Mouse (Mus musculus): Measurements from ENCODE around the gene Gdap1l1. TPM values are rescaled to one million over a fixed set of nuclear protein-coding genes. Genes with fewer than 3 reads are reported as not detected.

Gene Gdap1l1
- polyA plus RNA-seq, 1 experiment from 2014 or later: 0.54 TPM

DNA sequence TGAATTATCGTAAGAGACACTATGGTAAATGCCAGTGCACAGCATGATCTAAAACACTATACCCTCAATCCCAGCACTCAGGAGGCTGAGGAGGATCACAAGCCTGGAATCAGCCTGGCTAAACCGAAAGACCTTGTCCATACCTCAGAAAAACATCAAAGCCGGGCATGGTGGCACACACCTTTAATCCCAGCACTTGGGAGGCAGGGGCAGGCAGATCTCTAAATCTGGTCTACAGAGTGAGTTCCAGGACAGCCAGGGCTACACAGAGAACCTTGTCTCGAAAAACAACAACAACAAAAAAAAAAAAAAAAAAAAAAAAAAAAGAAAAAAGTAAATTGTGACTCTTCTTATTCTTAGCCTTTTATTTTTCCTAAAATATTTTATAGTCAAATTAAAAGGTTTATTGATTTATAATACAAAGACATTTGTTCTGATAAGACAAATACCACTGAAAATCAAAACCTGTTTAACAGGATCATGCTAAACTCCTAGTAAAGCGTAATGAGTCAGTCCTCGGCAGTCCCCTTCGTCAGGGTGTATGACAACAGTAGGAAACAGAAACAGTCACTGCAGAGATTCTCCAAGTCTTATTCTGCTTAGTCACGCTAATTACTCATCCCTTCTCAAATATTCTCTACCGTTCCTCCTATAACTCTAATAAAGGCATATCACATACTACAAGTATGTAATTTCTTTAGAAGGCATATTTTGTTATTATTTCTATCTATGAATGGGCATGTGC lies 25.3 kb upstream of the Gdap1l1 start:
- Histone ChIP-seq H3K4me1 (ENCODE audit: control insufficient read depth in 2 of 2, insufficient read depth in 2 of 2, low read length in 2 of 2) (peaks cover 2 to 10% of the 10 kb centered on the region in 2 experiments; a peak in 3 of 4 replicates), H3K4me3 (ENCODE audit: control insufficient read depth in 1 of 2, insufficient read depth in 1 of 2, low read depth in 1 of 2, low read length in 2 of 2) (no peak overlapping the region), H3K4me2 (ENCODE audit: low read length) (no peak overlapping the region), H3K36me3 (ENCODE audit: control insufficient read depth, insufficient read depth, low read length) (peaks cover 64% of the 10 kb centered on the region), H3K27me3 (ENCODE audit: control insufficient read depth, insufficient read depth, low read length) (no peaks in the 10 kb centered on the region), H3K9ac (ENCODE audit: low read length) (no peak overlapping the region), H3K27ac (replicated peaks in 1 of 2; ENCODE audit: control insufficient read depth in 1 of 2, insufficient read depth in 1 of 2, low read depth in 2 of 2, low read length in 2 of 2) (no peak overlapping the region; a peak in 1 of 4 replicates), H3K9me3 (ENCODE audit: control insufficient read depth, low read length) (no peaks in the 10 kb centered on the region)
- 89% methylated on average over 9 of the region's 9 CpGs for WGBS
- ATAC-seq (ENCODE audit: insufficient number of reproducible peaks, insufficient read depth, low FRiP score, low read depth): no peak

DNA sequence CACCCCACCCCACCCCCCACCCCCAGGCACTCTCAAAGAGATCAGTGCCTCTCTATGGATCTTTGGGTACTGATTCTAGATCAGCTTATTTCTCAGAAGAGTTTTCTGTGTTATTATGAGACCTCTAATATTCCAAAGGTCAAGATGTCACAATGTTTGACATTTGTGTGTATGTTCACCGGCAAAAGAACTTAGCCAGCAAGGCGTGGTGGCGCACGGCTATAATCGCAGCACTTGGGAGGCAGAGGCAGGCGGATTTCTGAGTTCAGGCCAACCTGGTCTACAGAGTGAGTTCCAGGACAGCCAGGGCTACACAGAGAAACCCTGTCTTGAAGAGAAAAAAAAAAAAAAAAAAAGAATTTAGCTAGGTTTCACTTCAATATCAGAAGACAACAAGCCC lies 21.2 kb upstream of the Gdap1l1 start:
- Histone ChIP-seq H3K9ac (ENCODE audit: low read length) (no peak overlapping the region), H3K9me3 (ENCODE audit: control insufficient read depth, low read length) (no peaks in the 10 kb centered on the region), H3K36me3 (ENCODE audit: control insufficient read depth, insufficient read depth, low read length) (peaks cover 28% of the 10 kb centered on the region), H3K27ac (replicated peaks in 1 of 2; ENCODE audit: control insufficient read depth in 1 of 2, insufficient read depth in 1 of 2, low read depth in 2 of 2, low read length in 2 of 2) (no peak overlapping the region), H3K4me3 (ENCODE audit: control insufficient read depth in 1 of 2, insufficient read depth in 1 of 2, low read depth in 1 of 2, low read length in 2 of 2) (no peak overlapping the region), H3K4me2 (ENCODE audit: low read length) (no peak overlapping the region), H3K4me1 (ENCODE audit: control insufficient read depth in 2 of 2, insufficient read depth in 2 of 2, low read length in 2 of 2) (peaks cover 8 to 18% of the 10 kb centered on the region in 2 experiments), H3K27me3 (ENCODE audit: control insufficient read depth, insufficient read depth, low read length) (no peaks in the 10 kb centered on the region)
- no peak for ATAC-seq (ENCODE audit: insufficient number of reproducible peaks, insufficient read depth, low FRiP score, low read depth)
- 96% methylated on average over 6 of the region's 6 CpGs for WGBS

DNA sequence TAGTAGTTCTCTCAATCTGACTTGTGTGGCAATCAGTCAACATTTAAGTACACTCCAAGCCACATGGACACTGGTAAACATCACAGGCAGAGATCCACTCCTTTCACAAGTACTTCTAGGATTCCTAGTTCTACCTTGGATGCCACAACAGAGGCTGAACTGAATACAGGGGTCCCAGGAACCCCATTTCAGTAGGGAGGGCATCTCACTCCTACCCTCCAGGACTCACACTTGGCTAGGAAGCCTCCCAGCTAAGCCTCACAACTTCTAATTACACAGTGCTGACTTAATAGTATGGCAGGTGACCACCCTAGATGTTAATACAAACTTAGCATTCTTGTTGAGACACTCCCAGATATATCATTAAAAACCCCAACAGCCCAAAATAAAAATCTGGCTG lies 20.4 kb upstream of the Gdap1l1 start:
- H3K4me2 ChIP-seq (ENCODE audit: low read length): peak overlapping the region; percentile 82
- peak overlapping the region in 1 of 2 experiments; percentile 92; a peak in 2 of 4 replicates for H3K4me3 ChIP-seq (ENCODE audit: control insufficient read depth in 1 of 2, insufficient read depth in 1 of 2, low read depth in 1 of 2, low read length in 2 of 2)
- H3K36me3 ChIP-seq (ENCODE audit: control insufficient read depth, insufficient read depth, low read length): peaks cover 22% of the 10 kb centered on the region
- no peak overlapping the region for H3K27ac ChIP-seq (replicated peaks in 1 of 2; ENCODE audit: control insufficient read depth in 1 of 2, insufficient read depth in 1 of 2, low read depth in 2 of 2, low read length in 2 of 2)
- H3K9ac ChIP-seq (ENCODE audit: low read length): peak overlapping the region; percentile 85
- ATAC-seq (ENCODE audit: insufficient number of reproducible peaks, insufficient read depth, low FRiP score, low read depth): no peak
- H3K27me3 ChIP-seq (ENCODE audit: control insufficient read depth, insufficient read depth, low read length): no peaks in the 10 kb centered on the region
- H3K9me3 ChIP-seq (ENCODE audit: control insufficient read depth, low read length): no peaks in the 10 kb centered on the region
- H3K4me1 ChIP-seq (ENCODE audit: control insufficient read depth in 2 of 2, insufficient read depth in 2 of 2, low read length in 2 of 2): peaks cover 8 to 18% of the 10 kb centered on the region in 2 experiments

DNA sequence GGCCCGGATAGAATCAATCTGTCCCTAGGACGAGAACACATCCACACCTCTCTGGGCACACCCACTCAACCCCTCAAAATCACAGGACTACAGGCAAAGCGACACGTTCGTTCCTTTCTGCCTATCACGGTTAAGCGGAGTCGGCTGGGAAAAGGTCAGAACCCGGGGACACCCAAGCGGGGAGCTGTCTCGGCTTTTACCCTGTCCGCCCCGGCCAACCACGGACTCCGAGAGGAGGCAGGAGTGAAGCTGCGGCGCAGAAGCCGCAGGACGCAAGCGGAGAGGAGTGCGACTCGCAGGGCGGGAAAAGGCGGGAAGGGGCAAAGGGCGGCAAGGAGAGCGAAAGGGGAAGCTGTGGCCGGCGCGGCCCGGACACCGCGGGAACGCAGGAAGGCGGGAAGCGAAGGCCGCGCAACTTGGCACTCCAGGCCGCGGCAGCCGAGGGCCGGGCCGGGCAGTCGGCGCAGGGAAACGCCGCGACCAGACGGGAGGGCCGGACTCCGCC lies 19.4 kb upstream of the Gdap1l1 start:
- H3K27ac ChIP-seq (replicated peaks in 1 of 2; ENCODE audit: control insufficient read depth in 1 of 2, insufficient read depth in 1 of 2, low read depth in 2 of 2, low read length in 2 of 2): peak overlapping the region; percentile 66 to 86
- H3K9ac ChIP-seq (ENCODE audit: low read length): peak overlapping the region; percentile 85
- peaks cover 15% of the 10 kb centered on the region for H3K36me3 ChIP-seq (ENCODE audit: control insufficient read depth, insufficient read depth, low read length)
- H3K4me2 ChIP-seq (ENCODE audit: low read length): peak overlapping the region; percentile 82
- ATAC-seq (ENCODE audit: insufficient number of reproducible peaks, insufficient read depth, low FRiP score, low read depth): peak; percentile 11
- H3K27me3 ChIP-seq (ENCODE audit: control insufficient read depth, insufficient read depth, low read length): no peaks in the 10 kb centered on the region
- peaks cover 10 to 22% of the 10 kb centered on the region in 2 experiments for H3K4me1 ChIP-seq (ENCODE audit: control insufficient read depth in 2 of 2, insufficient read depth in 2 of 2, low read length in 2 of 2)
- H3K9me3 ChIP-seq (ENCODE audit: control insufficient read depth, low read length): no peaks in the 10 kb centered on the region
- WGBS: under 1% methylated on average over 45 of the region's 50 CpGs
- H3K4me3 ChIP-seq (ENCODE audit: control insufficient read depth in 1 of 2, insufficient read depth in 1 of 2, low read depth in 1 of 2, low read length in 2 of 2): peak overlapping the region; percentile 85 to 92

DNA sequence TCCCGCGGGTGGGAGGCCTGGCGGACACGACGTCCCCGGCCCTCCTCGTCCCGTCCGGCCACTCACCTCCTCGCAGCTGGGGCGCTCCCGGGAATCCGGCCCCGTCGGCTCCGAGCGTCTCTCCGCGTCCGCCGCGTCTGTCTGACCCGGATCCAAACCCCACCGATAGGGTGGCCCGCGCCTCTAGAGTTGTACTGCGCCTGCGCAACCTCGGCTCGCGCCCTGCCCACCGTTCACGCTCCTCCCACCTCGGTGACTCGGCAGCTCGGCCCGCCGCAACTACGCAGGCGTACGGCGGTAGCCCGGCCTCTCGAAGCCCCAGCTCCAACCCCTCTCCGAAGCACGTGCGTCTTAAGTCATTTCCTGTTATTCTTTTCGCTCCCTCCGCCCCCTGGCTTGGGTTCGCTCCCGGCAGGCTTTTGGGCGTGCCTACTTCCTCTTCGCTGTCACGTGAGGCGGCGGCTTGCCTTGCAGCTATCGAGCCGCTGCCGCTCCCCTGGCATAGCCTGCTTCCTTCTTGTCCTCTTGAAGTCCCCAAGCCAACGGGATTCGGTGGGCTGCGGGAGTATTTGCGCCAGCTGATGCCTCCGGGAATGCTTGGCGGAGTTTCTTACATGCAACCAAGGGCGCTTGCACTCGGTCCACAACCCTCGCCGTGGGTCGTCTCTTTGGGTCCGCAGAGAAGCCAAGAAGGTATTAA lies 18.8 kb upstream of the Gdap1l1 start:
- H3K36me3 ChIP-seq (ENCODE audit: control insufficient read depth, insufficient read depth, low read length): peaks cover 9% of the 10 kb centered on the region
- H3K4me1 ChIP-seq (ENCODE audit: control insufficient read depth in 2 of 2, insufficient read depth in 2 of 2, low read length in 2 of 2): peaks cover 10 to 22% of the 10 kb centered on the region in 2 experiments
- peak overlapping the region; percentile 78 to 88 for H3K27ac ChIP-seq (replicated peaks in 1 of 2; ENCODE audit: control insufficient read depth in 1 of 2, insufficient read depth in 1 of 2, low read depth in 2 of 2, low read length in 2 of 2)
- under 1% methylated on average over 70 of the region's 71 CpGs for WGBS
- no peaks in the 10 kb centered on the region for H3K9me3 ChIP-seq (ENCODE audit: control insufficient read depth, low read length)
- no peaks in the 10 kb centered on the region for H3K27me3 ChIP-seq (ENCODE audit: control insufficient read depth, insufficient read depth, low read length)
- ATAC-seq (ENCODE audit: insufficient number of reproducible peaks, insufficient read depth, low FRiP score, low read depth): peak; percentile 98
- H3K9ac ChIP-seq (ENCODE audit: low read length): peak overlapping the region; percentile 88
- H3K4me3 ChIP-seq (ENCODE audit: control insufficient read depth in 1 of 2, insufficient read depth in 1 of 2, low read depth in 1 of 2, low read length in 2 of 2): peak overlapping the region; percentile 85 to 92
- peak overlapping the region; percentile 82 for H3K4me2 ChIP-seq (ENCODE audit: low read length)

DNA sequence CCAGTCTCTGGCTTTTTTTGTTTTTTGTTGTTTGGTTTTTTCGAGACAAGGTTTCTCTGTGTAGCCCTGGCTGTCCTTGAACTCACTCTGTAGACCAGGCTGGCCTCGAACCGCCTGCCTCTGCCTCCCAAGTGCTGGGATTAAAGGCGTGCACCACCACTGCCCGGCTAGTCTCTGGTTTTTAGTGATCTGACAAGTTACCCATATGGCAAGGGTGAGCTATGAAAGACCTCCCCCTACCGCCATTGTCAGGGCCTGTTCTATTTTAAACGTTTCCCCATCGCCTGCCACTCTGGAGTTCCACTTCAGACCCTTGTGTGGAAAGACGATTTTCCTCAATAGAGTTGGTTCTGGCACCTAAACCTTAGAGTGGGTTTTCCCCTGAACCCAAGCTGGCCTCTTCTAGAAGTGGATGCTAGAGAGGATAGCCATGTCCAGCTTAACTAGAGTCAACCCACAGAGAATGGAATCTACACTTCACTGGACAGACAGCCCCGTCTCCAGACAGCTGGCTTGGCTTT lies 17.9 kb upstream of the Gdap1l1 start:
- Histone ChIP-seq H3K4me3 (ENCODE audit: control insufficient read depth in 1 of 2, insufficient read depth in 1 of 2, low read depth in 1 of 2, low read length in 2 of 2) (peak overlapping the region; percentile 74 to 80), H3K4me1 (ENCODE audit: control insufficient read depth in 2 of 2, insufficient read depth in 2 of 2, low read length in 2 of 2) (peaks cover 10 to 22% of the 10 kb centered on the region in 2 experiments), H3K27me3 (ENCODE audit: control insufficient read depth, insufficient read depth, low read length) (no peaks in the 10 kb centered on the region), H3K36me3 (ENCODE audit: control insufficient read depth, insufficient read depth, low read length) (0 out of 2 replicates have a peak, but pooled peaks cover 2% of the 10 kb centered on the region), H3K9me3 (ENCODE audit: control insufficient read depth, low read length) (no peaks in the 10 kb centered on the region), H3K27ac (replicated peaks in 1 of 2; ENCODE audit: control insufficient read depth in 1 of 2, insufficient read depth in 1 of 2, low read depth in 2 of 2, low read length in 2 of 2) (peak overlapping the region; percentile 78 to 88), H3K9ac (ENCODE audit: low read length) (peak overlapping the region; percentile 88), H3K4me2 (ENCODE audit: low read length) (peak overlapping the region; percentile 81)
- ATAC-seq (ENCODE audit: insufficient number of reproducible peaks, insufficient read depth, low FRiP score, low read depth): no peak
- 12% methylated on average over 10 of the region's 10 CpGs for WGBS

DNA sequence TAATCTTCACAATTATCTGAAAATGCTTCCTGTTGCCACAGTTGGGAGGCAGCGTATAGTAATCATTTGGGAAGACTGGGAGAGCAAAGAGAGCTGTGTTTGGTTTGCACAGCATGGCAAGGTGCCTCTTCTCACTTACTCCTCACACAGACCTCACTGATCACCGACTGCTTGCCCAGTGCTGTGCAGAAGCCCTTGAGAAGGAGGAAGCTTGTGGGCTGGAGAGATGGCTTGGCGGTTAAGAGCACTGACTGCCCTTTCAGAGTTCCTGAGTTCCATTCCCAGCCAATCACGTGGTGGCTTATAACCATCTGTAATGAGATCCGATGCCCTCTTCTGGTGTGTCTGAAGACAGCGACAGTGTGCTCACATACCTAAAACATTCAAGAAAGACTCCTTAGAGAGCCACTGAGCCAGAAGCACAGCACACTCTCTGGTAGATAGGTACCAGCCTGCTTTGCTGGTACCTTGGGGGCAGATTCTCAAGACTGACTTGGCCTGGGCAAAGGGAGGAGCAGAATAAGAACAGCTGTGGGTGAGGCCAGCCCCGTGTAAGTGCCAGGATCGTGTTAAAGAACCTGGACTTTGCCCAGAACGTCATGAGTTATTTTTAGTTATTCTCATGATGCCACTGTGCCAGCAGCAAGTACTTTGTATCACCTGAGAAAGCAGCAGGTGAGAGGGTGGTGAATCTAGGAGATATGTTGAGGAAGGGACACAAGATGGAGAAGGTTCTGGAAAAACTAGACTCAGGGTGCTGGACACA lies 15.2 kb upstream of the Gdap1l1 start:
- WGBS: 67% methylated on average over 9 of the region's 9 CpGs

More for the DNA sequence above, 15.2 kb upstream of the Gdap1l1 start:
- Histone ChIP-seq H3K27ac (replicated peaks in 1 of 2; ENCODE audit: control insufficient read depth in 1 of 2, insufficient read depth in 1 of 2, low read depth in 2 of 2, low read length in 2 of 2) (no peak overlapping the region), H3K9ac (ENCODE audit: low read length) (no peak overlapping the region), H3K36me3 (ENCODE audit: control insufficient read depth, insufficient read depth, low read length) (0 out of 2 replicates have a peak, but pooled peaks cover 2% of the 10 kb centered on the region), H3K4me2 (ENCODE audit: low read length) (no peak overlapping the region), H3K27me3 (ENCODE audit: control insufficient read depth, insufficient read depth, low read length) (no peaks in the 10 kb centered on the region), H3K4me1 (ENCODE audit: control insufficient read depth in 2 of 2, insufficient read depth in 2 of 2, low read length in 2 of 2) (peaks cover 8 to 16% of the 10 kb centered on the region in 2 experiments), H3K9me3 (ENCODE audit: control insufficient read depth, low read length) (no peaks in the 10 kb centered on the region), H3K4me3 (ENCODE audit: control insufficient read depth in 1 of 2, insufficient read depth in 1 of 2, low read depth in 1 of 2, low read length in 2 of 2) (no peak overlapping the region)
- no peak for ATAC-seq (ENCODE audit: insufficient number of reproducible peaks, insufficient read depth, low FRiP score, low read depth)

Measured in heart, embryonic 14.5 days (tissue).